Mouse (Mus musculus): Measurements from ENCODE around the gene Hist1h2bn.
"Not testable (repeated sequence)": the region's sequence is repeated elsewhere in the genome, so short reads cannot be mapped to it uniquely, and the experiment has no call there.

Hist1h2bn gene

DNA sequence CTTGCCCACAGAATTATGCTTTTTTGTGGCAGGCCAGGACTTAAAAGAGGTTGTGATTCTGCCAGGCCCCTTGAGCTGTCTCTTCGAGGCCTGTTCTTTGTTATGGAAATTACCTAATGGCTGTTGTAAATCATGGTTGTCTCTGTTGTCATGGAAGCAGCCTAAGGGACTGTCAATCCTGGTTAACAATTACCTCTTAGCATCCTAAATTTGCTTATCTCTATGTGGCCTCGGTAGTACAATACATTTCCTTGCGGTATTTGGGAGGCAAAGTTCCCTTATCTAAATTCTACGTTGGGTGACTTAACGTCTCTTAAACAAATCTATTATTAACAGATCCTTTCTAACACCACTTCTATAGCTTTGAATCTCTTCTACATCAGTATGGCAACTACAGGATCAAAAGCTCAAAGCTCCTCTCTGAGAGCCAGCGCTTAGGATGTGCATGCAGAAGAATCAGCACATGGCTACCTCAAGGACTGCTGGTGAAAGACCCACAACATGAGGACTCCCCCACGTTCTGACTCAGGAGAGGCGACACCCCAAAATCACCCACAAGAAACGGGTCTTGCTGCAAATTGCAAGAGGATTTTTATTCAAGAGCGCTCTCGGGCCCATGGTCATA, 25.9 kb upstream of the Hist1h2bn start:
- DNase-seq (ENCODE audit: low spot score in 2 of 2): no peak

DNA sequence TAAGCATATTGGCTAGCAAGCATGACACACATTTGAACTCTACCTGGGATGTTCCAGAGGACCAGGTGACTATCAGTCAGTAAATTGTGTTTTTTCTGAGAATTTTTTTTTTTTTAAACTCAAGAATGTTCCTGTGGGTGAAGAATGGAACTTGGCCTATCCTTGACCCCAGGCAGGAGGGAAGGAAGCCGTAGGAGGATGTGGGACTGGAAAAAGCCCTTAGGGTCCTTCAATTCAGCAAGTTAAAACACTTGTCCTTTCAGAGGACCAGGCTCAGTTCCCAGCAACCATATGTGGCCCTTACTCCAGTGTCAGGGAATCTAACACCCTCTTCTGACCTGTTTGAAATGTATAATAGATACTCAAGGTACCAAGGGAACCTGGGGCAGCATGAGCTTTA, 24.4 kb upstream of the Hist1h2bn start:
- no peak for DNase-seq (ENCODE audit: low spot score in 2 of 2)

DNA sequence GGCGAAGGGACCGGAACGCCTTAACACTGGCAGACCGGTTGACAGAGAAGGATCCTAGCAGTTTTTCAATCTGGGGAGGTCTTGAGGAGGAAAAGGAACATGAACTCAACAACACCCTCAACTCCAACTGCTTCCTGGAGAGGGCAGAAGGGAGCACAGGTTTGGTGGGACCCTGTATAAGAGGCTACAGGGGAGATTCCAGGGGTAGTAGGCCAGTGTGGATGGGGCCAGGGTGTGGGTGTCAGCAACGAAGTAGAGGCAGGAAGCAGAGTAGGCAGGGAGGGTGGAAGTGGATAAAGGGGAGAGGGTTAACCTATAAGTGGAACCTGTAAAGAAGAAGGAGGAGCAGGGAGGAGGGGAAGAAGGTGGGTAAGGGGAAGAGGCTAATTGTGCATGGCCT, 20.5 kb upstream of the Hist1h2bn start:
- DNase-seq (ENCODE audit: low spot score in 2 of 2): no peak

DNA sequence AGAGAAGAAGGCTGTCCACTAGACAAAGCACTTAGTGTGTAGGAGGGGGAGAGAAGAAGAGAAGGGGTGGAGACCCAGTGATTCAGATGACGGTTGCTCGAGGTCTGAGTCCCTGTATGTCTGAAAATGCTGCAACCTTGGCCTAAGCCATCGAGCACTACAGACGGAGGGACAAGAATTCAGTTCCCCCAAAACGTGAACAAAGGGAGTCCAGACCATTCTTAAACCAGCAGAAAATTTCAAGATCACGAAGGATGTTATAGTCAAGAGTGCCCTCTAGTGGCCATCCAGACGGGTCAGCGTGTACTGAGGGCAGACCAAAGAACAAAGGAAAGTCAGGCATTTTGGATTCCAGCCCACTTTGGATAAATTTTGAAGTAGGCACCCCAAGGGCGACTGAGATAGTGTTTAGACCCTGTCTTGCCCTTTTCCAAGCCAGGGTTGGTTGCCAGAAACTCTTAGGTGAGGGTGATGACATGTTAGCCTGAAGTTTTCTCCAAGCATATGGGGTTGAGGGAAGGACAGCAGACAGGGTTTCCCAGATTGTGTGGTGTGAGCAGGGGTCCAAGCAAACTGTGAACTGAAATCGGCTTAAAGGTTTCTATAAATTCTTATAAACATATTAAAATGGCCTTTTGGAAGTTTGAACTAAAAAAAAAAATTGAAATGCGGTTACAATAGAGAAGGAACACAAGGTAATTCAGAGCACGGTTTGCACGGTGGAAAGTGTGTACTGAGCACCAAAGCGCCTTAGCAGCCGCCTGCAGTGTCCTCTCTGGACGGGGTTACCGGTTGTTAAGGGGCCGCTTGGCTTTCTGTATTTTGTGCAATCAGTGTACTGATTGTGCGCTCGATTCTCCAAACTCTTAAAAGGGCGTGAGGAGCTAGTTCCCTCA, 19.7 kb upstream of the Hist1h2bn start:
- DNase-seq (ENCODE audit: low spot score in 2 of 2): peak; percentile 42 to 61

DNA sequence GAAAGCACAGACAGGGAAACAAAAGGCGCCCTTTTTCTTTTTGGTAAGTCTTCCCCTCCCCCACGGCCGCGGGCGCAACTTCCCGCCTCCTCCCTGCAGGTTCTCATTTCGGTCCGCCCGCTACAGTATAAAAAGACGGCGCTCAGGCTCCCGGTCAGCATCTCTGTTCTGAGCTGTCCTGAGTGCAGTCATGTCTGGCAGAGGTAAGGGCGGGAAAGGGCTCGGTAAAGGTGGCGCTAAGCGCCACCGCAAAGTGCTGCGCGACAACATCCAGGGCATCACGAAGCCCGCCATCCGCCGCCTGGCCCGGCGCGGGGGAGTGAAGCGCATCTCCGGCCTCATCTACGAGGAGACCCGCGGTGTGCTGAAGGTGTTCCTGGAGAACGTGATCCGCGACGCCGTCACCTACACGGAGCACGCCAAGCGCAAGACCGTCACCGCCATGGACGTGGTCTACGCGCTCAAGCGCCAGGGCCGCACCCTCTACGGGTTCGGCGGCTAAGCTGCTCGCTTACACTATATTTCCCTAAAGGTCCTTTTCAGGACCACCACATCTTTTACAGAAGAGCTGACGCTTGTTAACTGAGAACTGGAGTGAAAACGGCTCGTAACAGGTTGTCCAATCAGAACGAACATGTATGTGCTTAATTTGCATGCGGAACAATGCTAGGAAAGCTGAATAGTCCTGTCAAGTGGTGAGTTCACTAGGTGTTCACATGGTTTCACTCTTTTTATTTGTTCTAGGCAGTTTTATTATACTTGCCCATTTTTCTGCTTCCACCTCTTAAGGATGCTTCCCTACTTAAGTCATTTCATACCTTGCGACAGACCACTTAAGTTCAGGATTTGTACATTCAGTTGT, 18.8 kb upstream of the Hist1h2bn start, which contains the start of gene Hist1h4j:
Gene Hist1h4j (plus strand): TSS at position 159 of the 862 bp plus-strand sequence.
- DNase-seq (ENCODE audit: low spot score in 2 of 2): peak; percentile 58 to 69

DNA sequence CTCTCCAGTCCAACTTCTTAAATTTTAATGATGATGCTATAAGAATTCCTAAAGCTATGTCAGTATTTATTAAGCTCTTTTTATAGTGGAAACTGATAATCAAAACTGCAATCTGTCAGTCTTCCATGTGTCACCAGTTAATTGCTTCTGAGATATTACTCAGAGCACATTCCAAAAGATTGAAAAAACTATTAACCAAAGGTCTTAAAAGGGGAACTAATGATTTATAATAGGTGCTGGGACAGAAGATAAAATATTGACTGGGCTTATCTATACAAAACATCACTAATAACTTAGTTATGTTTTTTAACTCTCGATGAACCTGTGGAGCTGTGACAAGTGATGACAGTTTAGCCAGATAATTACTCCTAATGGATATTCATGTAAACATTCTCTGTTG, 8.9 kb upstream of the Hist1h2bn start:
- DNase-seq (ENCODE audit: low spot score in 2 of 2): no peak

DNA sequence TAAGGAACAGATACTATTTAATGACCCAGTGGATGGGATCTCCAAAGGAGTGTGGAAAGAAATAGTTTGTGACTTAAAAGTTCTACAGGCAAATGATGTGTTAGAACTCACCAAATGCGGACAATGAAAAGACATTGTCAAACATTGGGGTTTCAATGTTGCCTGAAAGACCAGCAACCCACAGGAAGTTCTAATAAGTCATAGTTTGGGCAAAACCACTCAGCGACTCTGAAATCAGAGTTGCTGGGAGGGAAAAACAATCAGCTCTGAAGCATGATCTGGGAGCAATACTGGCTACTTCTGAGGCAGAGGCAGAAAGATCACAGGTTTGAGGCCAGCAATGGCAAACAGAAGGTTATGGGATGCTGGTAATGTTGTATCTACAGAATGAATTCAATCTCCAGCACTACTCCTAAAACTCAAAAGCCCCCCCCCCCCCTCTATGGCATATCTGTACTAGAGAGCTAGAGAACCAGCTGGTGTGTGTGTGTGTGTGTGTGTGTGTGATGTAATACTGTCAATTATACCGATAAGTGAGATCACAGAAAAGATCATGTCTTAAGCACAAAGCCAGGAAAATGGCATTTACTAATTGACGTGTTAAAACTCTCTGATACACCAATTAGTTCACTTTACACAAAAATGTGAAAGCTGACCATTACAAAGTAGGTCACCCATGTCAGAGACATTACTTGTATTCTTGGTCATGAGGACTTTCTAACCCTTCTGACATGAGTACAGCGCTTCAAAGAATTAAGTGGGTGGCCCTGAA, 4.3 kb upstream of the Hist1h2bn start:
- no peak for DNase-seq (ENCODE audit: low spot score in 2 of 2)

DNA sequence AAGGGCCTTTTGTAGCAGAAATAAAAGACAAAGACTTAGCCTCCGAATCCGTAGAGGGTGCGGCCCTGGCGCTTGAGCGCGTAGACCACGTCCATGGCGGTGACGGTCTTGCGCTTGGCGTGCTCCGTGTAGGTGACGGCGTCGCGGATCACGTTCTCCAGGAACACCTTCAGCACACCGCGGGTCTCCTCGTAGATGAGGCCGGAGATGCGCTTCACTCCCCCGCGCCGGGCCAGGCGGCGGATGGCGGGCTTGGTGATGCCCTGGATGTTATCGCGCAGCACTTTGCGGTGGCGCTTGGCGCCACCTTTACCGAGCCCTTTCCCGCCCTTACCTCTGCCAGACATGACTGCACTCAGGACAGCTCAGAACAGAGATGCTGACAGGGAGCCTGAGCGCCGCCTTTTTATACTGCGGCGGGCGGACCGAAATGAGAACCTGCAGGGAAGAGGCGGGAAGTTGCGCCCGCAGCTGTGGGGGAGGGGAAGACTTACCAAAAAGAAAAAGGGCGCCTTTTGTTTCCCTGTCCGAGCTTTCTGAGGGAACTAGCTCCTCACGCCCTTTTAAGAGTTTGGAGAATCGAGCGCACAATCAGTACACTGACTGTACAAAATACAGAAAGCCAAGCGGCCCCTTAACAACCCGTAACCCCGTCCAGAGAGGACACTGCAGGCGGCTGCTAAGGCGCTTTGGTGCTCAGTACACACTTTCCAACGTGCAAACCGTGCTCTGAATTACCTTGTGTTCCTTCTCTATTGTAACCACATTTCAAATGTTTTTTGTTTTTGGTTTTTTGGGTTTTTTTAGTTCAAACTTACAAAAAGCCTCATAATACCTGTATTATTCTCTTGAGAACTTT, 3.5 kb upstream of the Hist1h2bn start, which contains the start of gene Hist1h4k:
Gene Hist1h4k (minus strand): TSS at position 347 of the 859 bp plus-strand sequence.
- DNase-seq (ENCODE audit: low spot score in 2 of 2): peak; percentile 90

DNA sequence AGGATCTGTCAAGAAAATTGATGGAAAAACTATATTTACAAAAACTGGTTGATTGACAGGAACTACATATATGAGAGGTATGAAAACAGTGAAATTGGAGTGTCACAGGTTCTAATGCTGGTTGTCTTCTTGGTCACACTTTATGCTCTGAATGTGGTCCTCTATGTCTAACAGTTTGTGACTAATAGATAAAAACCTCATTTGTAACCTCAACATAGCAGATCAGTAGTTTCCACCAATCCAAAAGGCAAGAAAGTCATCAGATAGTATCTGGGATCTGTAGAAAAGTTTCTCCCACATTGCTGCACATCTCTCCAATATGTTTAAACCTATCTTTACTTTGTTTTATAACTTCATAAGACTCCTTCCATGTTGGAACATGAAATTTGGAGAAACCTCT, 2.5 kb upstream of the Hist1h2bn start:
- DNase-seq (ENCODE audit: low spot score in 2 of 2): no peak

DNA sequence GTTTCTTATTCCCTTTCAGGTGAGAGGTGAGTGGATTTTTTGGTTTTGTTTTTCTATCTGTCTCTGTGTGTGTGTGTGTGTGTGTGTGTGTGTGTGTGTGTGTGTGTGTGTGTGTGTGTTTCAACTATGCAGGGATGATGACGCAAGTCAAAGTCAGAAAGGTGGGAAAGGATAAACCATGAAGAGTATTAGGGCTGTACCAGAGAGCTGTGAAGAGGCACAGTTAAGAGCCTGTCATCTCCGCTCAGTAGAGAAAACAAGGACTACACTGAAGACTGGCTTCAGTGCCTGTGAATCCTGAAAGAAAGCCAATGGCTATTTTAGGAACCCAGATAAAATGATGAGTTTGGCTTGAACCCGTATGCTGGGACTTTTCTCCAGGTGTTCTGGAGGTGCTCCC, 2.1 kb upstream of the Hist1h2bn start:
- no peak for DNase-seq (ENCODE audit: low spot score in 2 of 2)

DNA sequence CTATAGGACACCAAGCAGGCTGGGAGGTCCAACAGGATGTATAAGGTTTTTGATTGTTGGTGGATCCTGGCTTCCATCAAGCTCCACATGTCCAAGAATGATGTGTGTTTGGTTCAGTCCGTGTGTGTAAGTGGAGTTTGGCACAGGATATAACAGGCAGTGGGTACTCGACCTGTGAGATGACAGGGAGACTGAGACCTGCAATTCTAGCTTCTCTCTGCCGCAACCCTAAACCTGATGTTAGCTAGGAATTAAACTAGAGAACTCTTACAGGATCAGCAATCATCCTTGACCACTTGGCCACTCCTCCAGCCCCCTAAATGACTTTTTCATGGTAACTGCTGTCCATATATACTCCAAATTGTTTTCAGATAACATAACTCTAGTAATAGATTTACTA, 1.6 kb upstream of the Hist1h2bn start:
- no peak for DNase-seq (ENCODE audit: low spot score in 2 of 2)

DNA sequence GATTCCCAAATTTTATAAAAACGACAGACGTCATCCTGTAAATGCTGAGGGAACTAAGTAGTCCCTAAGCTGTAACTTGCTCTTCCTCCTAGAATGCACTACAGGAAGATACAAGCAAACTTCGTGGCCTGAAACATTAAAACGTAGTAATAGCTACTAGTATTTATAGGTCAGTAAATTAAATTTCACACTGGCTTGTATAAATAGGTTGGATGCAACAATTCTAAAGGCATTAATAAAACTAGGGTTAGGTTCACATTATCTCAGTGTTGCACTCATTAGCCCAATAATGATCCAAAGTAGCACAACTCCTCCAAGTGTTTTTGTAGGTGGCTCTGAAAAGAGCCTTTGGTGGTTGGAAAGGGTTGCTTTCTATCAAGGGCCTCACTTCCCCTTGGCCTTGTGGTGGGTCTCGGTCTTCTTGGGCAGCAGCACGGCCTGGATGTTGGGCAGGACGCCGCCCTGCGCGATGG, 836 bp upstream of the Hist1h2bn start:
- DNase-seq (ENCODE audit: low spot score in 2 of 2): no peak

DNA sequence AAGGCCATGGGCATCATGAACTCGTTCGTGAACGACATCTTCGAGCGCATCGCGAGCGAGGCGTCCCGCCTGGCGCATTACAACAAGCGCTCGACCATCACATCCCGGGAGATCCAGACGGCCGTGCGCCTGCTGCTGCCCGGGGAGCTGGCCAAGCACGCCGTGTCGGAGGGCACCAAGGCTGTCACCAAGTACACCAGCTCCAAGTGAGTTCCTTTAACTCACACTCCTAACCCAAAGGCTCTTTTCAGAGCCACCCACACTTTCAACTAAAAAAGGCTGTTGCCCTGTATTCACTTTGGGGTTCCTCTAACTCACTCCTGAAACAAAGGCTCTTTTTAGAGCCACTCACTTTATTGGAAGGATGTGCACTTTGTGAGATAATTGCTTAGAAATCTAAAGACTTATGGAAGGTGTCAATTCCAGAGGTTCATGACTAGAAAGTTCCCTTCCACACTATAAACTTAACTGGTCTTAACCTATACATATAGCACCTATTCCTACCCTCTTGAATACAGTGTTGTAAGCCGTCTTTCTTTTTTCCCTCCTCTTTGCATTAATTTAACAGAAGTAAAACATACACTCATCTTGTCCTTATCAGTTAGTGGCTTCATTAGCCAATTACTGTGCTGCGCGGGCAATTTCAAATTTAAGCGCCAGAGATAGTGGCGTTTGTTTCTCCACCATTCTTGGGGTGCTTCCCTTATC, 525 bp downstream of the Hist1h2bn start:
- DNase-seq (ENCODE audit: low spot score in 2 of 2): not testable (repeated sequence)

DNA sequence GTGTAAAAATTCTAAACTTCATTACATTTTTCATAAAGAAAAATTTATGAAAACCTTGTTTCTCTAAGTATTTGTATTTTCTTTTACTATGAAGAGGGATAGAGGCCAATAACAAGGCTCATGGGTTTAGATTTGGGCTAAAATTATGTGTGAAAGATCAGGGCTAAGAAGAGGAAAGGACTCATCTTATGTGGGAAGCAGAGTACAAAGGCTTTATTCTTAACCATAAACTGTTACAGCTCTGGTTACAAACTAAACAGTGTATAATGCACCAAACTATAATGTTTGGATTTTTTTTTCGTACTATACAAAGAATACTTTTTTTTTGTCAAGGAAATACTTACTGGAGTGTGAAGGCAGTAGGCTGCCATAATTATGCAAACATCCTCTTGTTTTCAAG, 1.8 kb downstream of the Hist1h2bn start:
- no peak for DNase-seq (ENCODE audit: low spot score in 2 of 2)

DNA sequence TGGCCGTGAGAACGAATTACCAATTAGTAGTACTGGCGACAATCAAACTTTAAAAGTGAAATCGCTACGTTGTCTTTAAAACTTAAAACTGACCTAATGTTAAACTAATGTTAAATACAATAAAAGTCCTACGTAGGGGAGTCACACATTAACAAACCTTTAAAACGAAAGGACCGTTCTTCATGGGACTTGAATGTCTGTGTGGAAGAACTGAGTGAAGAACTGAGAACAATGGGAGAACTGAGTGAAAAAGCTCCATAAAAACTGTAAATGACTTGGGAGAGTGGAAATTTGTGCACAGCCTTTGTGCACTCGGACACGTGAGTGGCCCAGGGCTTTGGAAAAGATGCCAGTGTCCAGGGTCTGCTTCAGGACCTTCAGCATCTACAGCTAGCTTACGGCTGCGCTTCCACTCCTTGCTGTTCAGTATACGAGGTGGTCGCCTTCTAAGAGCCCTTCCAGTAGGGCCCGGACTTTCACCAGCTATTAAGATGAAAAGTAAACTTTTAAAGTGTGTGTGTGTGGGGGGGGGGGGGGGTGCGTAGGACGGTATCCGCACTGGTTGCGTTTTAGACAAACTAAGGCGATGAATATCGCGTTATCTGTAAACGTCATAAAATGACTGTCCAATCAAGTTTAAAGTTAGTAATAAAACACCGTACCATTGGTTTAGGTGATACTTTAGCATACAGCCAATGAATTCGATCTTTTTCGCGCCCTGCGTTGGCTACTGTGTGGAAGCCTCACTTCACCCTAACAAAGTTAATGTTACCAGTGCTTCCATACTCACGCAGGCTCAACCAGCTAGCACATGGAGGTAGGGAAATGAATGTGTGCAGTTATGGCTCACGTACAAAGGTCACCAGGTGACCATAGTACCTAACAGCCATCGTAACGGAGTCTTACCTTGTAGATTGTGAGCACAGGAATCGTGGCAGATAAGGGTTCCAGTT, 25.2 kb downstream of the Hist1h2bn start:
- DNase-seq (ENCODE audit: low spot score in 2 of 2): peak; percentile 39 to 47

DNA sequence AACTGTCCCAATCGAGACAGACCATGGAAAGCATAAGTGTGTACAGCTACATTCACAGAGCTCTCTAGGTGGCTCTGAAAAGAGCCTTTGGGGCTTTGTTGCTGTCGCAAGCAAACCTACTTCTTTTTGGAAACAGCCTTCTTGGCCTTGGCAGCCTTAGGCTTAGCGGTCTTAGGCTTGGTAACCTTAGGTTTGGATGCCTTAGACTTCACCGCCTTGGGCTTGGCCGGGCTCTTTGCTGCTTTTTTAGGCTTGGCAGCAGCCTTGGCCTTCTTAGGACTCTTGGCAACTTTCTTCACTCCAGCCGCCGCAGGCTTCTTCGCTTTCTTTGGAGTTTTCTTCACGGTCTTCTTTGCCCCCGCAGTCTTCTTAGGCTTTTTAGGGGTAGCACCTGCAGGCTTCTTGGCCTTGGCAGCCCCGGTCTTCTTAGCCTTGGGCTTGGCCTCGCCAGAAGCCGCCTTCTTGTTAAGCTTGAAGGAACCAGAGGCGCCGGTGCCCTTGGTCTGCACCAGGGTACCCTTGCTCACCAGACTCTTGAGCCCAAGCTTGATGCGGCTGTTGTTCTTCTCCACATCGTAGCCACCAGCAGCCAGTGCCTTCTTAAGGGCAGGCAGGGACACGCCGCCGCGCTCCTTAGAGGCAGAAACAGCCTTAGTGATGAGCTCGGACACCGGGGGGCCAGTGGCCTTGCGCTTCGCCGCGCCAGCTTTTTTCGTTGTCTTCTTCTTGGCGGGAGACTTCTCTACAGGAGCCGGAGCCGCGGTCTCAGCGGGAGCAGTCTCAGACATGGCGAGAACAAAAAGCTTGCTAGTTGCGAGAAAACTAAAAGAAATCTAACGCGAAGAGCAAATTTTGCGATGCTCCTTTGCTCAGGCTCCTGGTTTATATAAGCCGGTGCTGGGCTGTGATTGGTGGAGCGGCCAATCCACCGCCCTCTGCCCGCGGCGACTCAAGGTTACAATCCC, 26.1 kb downstream of the Hist1h2bn start, which contains the start of gene Hist1h1b:
Gene Hist1h1b (minus strand): TSS at position 859 of the 965 bp plus-strand sequence.
- DNase-seq (ENCODE audit: low spot score in 2 of 2): peak; percentile 36 to 40

DNA sequence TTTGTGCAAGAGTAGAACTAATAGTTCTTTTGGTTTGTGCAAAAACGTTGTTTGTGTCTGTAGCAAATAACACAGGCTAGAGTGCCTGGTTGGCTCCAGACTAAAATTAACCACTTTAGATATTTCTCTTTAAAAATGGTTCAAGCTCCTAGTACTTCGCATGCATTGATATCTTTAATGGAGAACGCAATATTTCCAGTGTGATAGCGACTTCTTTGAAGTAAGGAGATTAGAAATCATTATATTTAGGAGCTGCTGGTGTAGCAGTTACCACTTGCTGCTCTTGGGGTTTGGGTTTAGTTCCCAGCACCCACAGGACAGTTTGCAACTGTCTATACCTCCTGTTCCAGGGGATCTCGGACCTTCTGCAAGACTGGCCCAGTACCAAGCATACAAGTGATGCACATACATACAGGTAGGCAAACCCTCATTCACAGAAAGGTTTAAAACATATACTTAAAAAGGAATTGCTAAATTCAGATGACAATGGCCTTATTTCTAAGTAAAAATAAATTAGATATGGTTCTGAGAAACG, 27.2 kb downstream of the Hist1h2bn start:
- DNase-seq (ENCODE audit: low spot score in 2 of 2): no peak
